Mouse (Mus musculus) left cerebral cortex, adult 11 months (tissue): ENCODE measurements around the gene Hoxa13.

Experiments used
- DNase-seq: peaks from one replicate; pipeline ENCODE4 v3.0.0; 2022; ENCODE audit warnings: low spot score

Hoxa13 gene

GRCm38 (mm10) chr6:52223939-52224760 lies 36.5 kb downstream of the Hoxa13 start:
- DNase-seq = no peak

- no peak for DNase-seq
Observed at GRCm38 (mm10) chr6:52222729-52223128, 38.0 kb downstream of the Hoxa13 start.

- DNase-seq = no peak
Observed at GRCm38 (mm10) chr6:52221993-52222685, 38.5 kb downstream of the Hoxa13 start.

GRCm38 (mm10) chr6:52221337-52221992 lies 39.2 kb downstream of the Hoxa13 start, which contains the start of gene Hoxa7:
Gene Hoxa7, minus strand, starts transcription at chr6:52221854.
- DNase-seq = peak; percentile 57

- no peak for DNase-seq
Observed at GRCm38 (mm10) chr6:52220865-52221310, 39.8 kb downstream of the Hoxa13 start.

GRCm38 (mm10) chr6:52220003-52220864 lies 40.4 kb downstream of the Hoxa13 start:
- DNase-seq = no peak

GRCm38 (mm10) chr6:52219234-52219942 lies 41.3 kb downstream of the Hoxa13 start:
- no peak for DNase-seq

- DNase-seq = no peak
Observed at GRCm38 (mm10) chr6:52218643-52219215, 42.0 kb downstream of the Hoxa13 start.

GRCm38 (mm10) chr6:52217895-52218642 lies 42.6 kb downstream of the Hoxa13 start:
- no peak for DNase-seq

GRCm38 (mm10) chr6:52217459-52217768 lies 43.3 kb downstream of the Hoxa13 start:
- DNase-seq = no peak

GRCm38 (mm10) chr6:52216691-52217458 lies 43.8 kb downstream of the Hoxa13 start:
- no peak for DNase-seq

GRCm38 (mm10) chr6:52215771-52216535 lies 44.7 kb downstream of the Hoxa13 start:
- DNase-seq = no peak

- DNase-seq = no peak
Observed at GRCm38 (mm10) chr6:52215070-52215469, 45.6 kb downstream of the Hoxa13 start.

GRCm38 (mm10) chr6:52214271-52214670 lies 46.4 kb downstream of the Hoxa13 start:
- DNase-seq = no peak

GRCm38 (mm10) chr6:52213119-52213986 lies 47.3 kb downstream of the Hoxa13 start, which contains the start of the genes Hoxa3 and Gm28308:
Gene Hoxa3, minus strand, starts transcription at chr6:52213336.
Gene Gm28308, minus strand, starts transcription at chr6:52213339.
- DNase-seq = no peak

- DNase-seq = no peak
Observed at GRCm38 (mm10) chr6:52212556-52213118, 48.0 kb downstream of the Hoxa13 start.

- DNase-seq = no peak
Observed at GRCm38 (mm10) chr6:52211961-52212360, 48.7 kb downstream of the Hoxa13 start.
